Mouse (Mus musculus): Measurements from ENCODE around the gene Chit1. TPM values are rescaled to one million over a fixed set of nuclear protein-coding genes. Genes with fewer than 3 reads are reported as not detected.
A peak's percentile ranks its signal among the peaks of the same experiment; 100 is the strongest.

The Chit1 gene
- polyA plus RNA-seq, 1 experiment = 0.19 TPM

DNA sequence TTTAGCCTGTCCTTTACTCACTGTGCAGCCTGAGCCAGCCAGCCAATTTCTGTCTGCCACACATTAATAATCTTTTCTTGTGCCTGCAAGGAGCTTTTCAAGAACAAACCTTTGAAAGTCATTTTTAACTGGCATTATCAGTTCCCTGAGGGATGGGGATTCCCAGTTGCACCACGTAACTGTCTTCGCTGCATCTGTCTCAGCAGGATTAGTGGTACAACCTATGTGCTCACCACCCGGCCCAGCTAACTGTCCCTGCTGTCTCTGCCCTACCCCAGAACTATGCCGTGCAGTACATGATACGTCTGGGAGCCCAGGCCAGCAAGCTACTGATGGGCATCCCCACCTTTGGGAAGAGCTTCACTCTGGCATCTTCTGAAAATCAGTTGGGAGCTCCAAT is 77.2 kb downstream of the Chit1 start:
- Histone ChIP-seq H3K4me3 (ENCODE audit: insufficient read depth, low read length) (no peak overlapping the region), H3K4me1 (ENCODE audit: control insufficient read depth, insufficient read depth, low read length) (peaks cover 3% of the 10 kb centered on the region; the same call in 1 of the 2 replicates), H3K27ac (ENCODE audit: insufficient read depth, low read length) (no peak overlapping the region)
- TF ChIP-seq CTCF (IDR thresholded peaks at IDR 0.05; ENCODE audit: extremely low read depth, insufficient read depth, low read length) (no peak), POLR2A (IDR thresholded peaks at IDR 0.05; ENCODE audit: extremely low read depth, insufficient read depth, low read length) (no peak)

DNA sequence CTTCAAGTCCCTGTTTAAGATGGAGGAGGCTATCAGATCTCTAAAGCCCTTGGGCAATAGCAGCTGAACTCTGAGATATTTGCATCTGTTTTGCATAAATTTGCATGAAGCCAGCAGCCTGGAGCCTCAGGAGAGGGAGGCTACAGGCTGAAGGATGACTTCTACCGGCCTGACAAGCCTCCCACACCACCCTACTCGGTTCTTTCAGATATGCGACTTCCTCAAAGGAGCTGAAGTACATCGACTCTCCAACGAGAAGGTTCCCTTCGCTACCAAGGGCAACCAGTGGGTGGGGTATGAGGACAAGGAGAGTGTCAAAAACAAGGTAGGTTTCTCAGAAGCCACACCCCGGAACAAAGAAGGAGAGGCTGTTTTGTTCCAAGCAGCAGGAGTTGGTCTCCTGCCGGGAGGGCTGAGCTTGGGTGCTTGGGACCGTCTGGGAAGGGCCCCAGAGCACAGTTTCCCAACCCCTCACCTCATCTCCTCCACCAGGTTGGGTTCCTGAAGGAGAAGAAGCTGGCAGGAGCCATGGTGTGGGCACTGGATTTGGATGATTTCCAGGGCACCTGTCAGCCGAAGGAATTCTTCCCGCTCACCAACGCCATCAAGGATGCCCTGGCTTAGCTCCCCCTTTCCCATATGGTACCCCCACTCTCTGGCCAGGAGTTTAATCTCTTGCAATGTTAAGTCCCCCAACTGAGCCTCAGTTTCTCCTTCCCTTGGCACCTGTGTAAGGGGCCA is 78.1 kb downstream of the Chit1 start:
- TF ChIP-seq POLR2A (IDR thresholded peaks at IDR 0.05; ENCODE audit: extremely low read depth, insufficient read depth, low read length) (no peak), CTCF (IDR thresholded peaks at IDR 0.05; ENCODE audit: extremely low read depth, insufficient read depth, low read length) (0 out of 2 replicates have a peak, but pooled peaks have one; percentile 30)
- Histone ChIP-seq H3K4me3 (ENCODE audit: insufficient read depth, low read length) (no peak overlapping the region), H3K4me1 (ENCODE audit: control insufficient read depth, insufficient read depth, low read length) (peaks cover 3% of the 10 kb centered on the region; the same call in 1 of the 2 replicates), H3K27ac (ENCODE audit: insufficient read depth, low read length) (no peak overlapping the region)

DNA sequence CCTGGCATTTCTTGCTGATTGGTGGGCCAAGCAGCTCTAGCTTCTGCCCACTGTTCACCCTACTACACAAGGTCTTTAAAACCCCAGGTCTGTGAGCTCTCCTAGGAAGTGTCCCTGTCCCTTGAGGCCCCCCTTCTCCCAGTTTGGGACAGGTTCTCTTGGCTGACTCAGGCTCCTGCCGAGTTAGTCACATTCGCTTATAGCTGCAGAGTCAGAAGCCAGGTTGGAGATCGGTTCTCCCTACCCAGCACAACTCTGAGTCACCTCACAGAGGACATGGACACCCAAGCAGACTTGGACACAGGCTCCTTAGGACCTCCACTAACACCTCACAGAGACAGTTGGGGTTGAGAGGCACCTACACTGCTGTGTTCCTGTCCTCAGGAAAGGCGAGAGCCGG is 80.2 kb downstream of the Chit1 start:
- peaks cover 10% of the 10 kb centered on the region; the same call in 1 of the 2 replicates for H3K4me1 ChIP-seq (ENCODE audit: control insufficient read depth, insufficient read depth, low read length)
- TF ChIP-seq CTCF (IDR thresholded peaks at IDR 0.05; ENCODE audit: extremely low read depth, insufficient read depth, low read length) (no peak), POLR2A (IDR thresholded peaks at IDR 0.05; ENCODE audit: extremely low read depth, insufficient read depth, low read length) (no peak)
- no peak overlapping the region for H3K27ac ChIP-seq (ENCODE audit: insufficient read depth, low read length)
- H3K4me3 ChIP-seq (ENCODE audit: insufficient read depth, low read length) = no peak overlapping the region

DNA sequence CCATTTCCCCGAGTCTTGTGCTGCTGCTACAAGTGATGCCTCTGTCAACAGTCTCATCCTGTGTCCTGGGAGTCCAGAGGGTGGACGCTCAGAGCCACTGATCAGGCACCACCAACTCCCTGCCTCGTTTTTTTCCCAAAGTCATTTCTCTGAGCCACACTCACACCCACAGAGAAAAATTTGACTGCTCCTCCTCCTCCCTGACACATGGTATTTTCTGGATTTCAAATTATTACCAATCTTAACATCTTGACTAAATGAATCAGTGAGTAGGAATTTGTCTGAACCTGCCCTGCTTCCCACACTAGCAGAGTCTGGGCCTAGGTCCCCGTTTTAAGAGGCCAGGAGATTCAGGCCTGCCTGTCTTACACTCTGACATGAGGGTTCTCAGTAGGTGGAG is 81.0 kb downstream of the Chit1 start:
- no peak for TF ChIP-seq CTCF (IDR thresholded peaks at IDR 0.05; ENCODE audit: extremely low read depth, insufficient read depth, low read length)
- TF ChIP-seq POLR2A (IDR thresholded peaks at IDR 0.05; ENCODE audit: extremely low read depth, insufficient read depth, low read length) = no peak
- Histone ChIP-seq H3K27ac (ENCODE audit: insufficient read depth, low read length) (no peak overlapping the region), H3K4me3 (ENCODE audit: insufficient read depth, low read length) (no peak overlapping the region)

DNA sequence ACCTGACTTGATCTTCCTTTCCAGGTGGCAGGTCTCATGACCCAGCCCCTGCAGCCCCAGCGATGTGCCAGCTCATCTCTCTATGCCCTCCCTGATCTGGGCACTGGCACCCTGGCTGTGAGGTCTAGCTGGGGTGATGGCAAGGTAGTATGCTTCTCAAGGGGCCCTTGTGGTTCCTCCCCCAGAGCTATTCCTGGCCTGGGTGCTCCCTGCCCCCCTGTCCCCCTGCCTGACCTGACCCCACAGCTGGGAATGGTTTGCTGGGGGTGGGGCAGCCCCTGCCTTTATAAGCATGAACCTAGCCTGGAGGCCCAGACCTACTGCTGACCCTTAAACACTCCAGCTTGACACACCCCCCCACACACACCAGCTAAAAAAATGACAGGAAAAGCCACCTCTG is 82.1 kb downstream of the Chit1 start, which contains the start of gene Mybph:
Gene Mybph (plus strand): TSS at position 323 of the 400 bp plus-strand sequence.
- Histone ChIP-seq H3K4me3 (ENCODE audit: insufficient read depth, low read length) (no peak within 1 kb of the TSS), H3K27ac (ENCODE audit: insufficient read depth, low read length) (no peak within 1 kb of the TSS), H3K4me1 (ENCODE audit: control insufficient read depth, insufficient read depth, low read length) (peaks cover 9% of the 10 kb centered on the region; the same call in 1 of the 2 replicates)
- TF ChIP-seq CTCF (IDR thresholded peaks at IDR 0.05; ENCODE audit: extremely low read depth, insufficient read depth, low read length) (no peak), POLR2A (IDR thresholded peaks at IDR 0.05; ENCODE audit: extremely low read depth, insufficient read depth, low read length) (no peak)

More for the DNA sequence above, 81.0 kb downstream of the Chit1 start:
- peaks cover 8% of the 10 kb centered on the region; the same call in 1 of the 2 replicates for H3K4me1 ChIP-seq (ENCODE audit: control insufficient read depth, insufficient read depth, low read length)

DNA sequence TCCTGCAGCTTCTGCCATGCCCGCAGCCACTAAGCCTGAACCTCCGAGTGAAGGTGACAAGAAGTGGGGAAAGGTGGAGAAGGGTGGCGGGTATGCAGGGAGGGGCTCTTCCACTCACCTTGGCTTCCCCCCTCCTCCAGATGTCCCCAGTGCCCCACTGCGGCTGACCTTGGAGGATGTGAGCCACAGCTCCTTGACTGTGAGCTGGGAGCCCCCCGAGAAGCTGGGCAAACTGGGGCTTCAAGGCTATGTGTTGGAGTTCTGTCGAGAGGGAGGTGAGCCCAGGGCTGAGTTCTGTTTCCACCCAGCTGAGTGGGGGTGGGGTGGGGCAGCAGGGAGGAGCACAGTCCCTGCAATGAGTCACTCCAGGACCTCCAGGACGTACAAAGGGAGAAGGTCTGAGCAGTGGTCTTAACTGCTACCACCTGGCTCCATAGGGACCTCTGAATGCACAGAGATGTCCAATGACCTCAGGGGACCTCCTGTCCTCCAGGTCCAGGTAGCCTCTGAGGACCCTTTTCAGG is 82.7 kb downstream of the Chit1 start:
- no peak for TF ChIP-seq POLR2A (IDR thresholded peaks at IDR 0.05; ENCODE audit: extremely low read depth, insufficient read depth, low read length)
- TF ChIP-seq CTCF (IDR thresholded peaks at IDR 0.05; ENCODE audit: extremely low read depth, insufficient read depth, low read length) = no peak
- Histone ChIP-seq H3K4me1 (ENCODE audit: control insufficient read depth, insufficient read depth, low read length) (peaks cover 14% of the 10 kb centered on the region; the same call in 1 of the 2 replicates), H3K27ac (ENCODE audit: insufficient read depth, low read length) (no peak overlapping the region), H3K4me3 (ENCODE audit: insufficient read depth, low read length) (no peak overlapping the region)

DNA sequence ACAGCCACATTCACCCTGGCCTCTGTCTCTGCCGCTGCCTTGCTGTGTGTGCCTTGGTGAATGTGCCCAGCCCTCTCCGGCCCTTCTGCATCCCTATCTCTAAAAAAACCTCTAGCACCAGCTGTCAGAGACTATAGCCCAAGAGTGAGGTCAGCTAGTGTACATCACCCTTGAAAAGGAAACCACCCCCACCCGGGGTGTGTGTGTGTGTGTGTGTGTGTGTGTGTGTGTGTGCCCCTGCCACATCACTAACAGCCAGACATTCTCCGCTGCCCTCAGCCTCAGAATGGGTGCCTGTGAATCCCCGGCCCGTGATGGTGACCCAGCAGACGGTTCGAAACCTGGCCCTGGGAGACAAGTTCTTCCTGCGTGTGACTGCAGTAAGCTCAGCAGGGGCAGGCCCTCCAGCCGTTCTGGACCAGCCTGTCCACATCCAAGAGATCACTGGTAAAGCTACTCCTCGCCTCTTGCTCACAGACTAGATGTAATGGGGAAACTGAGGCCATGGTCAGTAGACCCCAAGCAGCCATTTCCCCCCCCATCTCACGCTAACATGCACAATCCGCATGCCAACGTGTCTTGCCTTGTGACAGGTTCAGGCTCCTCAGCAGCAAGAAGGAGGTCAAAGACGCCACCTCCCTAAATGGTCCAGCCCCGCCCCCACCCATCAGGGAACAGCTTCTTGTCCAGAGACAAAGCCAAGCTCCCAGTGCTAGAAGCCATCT is 83.4 kb downstream of the Chit1 start:
- H3K4me1 ChIP-seq (ENCODE audit: control insufficient read depth, insufficient read depth, low read length) = peaks cover 15% of the 10 kb centered on the region
- no peak overlapping the region for H3K27ac ChIP-seq (ENCODE audit: insufficient read depth, low read length)

DNA sequence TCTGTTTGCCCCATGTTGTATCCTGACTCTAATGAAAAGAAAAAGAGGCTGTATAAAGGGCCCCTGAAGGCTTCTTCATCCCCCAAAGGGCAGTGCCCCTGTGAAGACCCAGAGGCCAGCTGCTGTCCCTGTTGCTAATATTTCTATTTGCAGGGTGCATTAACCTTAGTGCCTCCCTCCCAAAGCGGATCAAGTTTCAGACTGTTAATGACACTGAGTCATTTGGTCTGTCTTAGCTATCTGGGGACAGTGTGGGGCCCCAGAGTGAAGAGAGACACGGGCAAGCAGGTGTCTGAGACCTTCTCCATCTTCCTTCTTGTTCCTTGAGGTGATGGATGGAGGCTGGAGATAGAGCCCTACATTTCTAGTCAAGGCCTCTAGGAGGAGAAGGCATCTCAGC is 84.1 kb downstream of the Chit1 start:
- no peak for TF ChIP-seq CTCF (IDR thresholded peaks at IDR 0.05; ENCODE audit: extremely low read depth, insufficient read depth, low read length)
- no peak for TF ChIP-seq POLR2A (IDR thresholded peaks at IDR 0.05; ENCODE audit: extremely low read depth, insufficient read depth, low read length)
- Histone ChIP-seq H3K4me3 (ENCODE audit: insufficient read depth, low read length) (no peak overlapping the region), H3K27ac (ENCODE audit: insufficient read depth, low read length) (peak overlapping the region; percentile 8; the same call in 1 of the 2 replicates), H3K4me1 (ENCODE audit: control insufficient read depth, insufficient read depth, low read length) (peaks cover 15% of the 10 kb centered on the region)

More for the DNA sequence above, 83.4 kb downstream of the Chit1 start:
- TF ChIP-seq POLR2A (IDR thresholded peaks at IDR 0.05; ENCODE audit: extremely low read depth, insufficient read depth, low read length) (no peak), CTCF (IDR thresholded peaks at IDR 0.05; ENCODE audit: extremely low read depth, insufficient read depth, low read length) (no peak)
- no peak overlapping the region for H3K4me3 ChIP-seq (ENCODE audit: insufficient read depth, low read length)

DNA sequence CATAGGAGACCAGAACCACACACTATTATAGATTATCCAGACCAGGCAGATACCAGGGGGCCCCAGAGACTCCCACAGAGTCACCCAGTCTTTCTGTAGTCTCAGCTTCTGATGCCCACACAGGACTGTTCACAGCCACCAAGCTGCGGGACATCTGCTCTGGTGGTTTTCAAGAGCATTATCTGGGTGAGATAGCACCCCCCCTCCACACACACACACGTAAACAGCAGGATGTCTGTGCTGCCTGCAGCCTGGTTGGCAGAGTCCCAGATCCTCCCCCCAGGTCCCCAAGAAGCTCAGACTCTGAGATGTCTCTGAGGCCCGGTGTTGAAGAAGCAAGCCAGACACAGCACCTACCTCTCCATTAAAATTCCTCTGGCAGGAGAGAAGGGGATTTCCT is 84.5 kb downstream of the Chit1 start:
- TF ChIP-seq POLR2A (IDR thresholded peaks at IDR 0.05; ENCODE audit: extremely low read depth, insufficient read depth, low read length) (no peak), CTCF (IDR thresholded peaks at IDR 0.05; ENCODE audit: extremely low read depth, insufficient read depth, low read length) (no peak)
- Histone ChIP-seq H3K4me1 (ENCODE audit: control insufficient read depth, insufficient read depth, low read length) (peaks cover 19% of the 10 kb centered on the region), H3K4me3 (ENCODE audit: insufficient read depth, low read length) (no peak overlapping the region), H3K27ac (ENCODE audit: insufficient read depth, low read length) (0 out of 2 replicates have a peak overlapping the region, but pooled peaks have one; percentile 20)
